In the genomic region with DNA sequence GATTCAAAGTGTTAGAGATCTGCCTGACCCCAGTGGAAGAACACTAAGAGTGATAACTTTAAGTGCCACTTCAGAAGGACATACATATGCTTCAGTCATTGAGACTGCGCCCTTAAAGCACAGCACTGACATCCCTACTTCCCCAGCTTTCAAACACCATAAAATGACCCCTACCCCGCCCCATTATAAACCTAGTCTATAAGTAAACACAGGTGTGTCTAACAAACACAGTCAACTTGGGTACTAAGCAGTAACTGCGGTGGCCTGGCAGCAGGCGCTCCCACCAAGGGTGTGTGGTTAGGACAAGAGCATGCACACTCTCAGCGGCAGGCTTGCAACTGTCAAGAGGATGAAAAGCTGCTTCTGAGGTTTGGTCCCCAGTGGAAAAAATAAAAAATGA, we compare ENCODE assay signal across 21 mouse cellular contexts.
"Had no signal": no experiment of that assay in that cellular context is flagged by ENCODE, and none has a peak within 500 bp of the region (broad histone marks: within the 10 kb centered on the region; RNA-seq: fewer than 3 reads in every experiment).

No protein-coding gene starts in this region.

- ATAC-seq: liver, postnatal 0 days; lung, postnatal 0 days; midbrain, embryonic 13.5 days; midbrain, embryonic 16.5 days had no signal

- H3K4me2 ChIP-seq: limb, embryonic 12.5 days; limb, embryonic 15.5 days; liver, embryonic 11.5 days; lung, embryonic 14.5 days; midbrain, embryonic 13.5 days; neural tube, embryonic 13.5 days had no signal

- H3K27me3 ChIP-seq: limb, embryonic 12.5 days; limb, embryonic 15.5 days; megakaryocyte, embryonic 14.5 days; midbrain, embryonic 13.5 days; neural tube, embryonic 13.5 days had no signal

- H3K27ac ChIP-seq: layer of hippocampus, adult 2 months; left cerebral cortex, adult 2 months; limb, embryonic 12.5 days; limb, embryonic 15.5 days; liver, embryonic 14.5 days; midbrain, embryonic 10.5 days; midbrain, embryonic 13.5 days; neural tube, embryonic 13.5 days had no signal

- H3K36me3 ChIP-seq: limb, embryonic 15.5 days; neural tube, embryonic 13.5 days had no signal

- H3K9ac ChIP-seq: limb, embryonic 12.5 days; limb, embryonic 15.5 days; liver, embryonic 14.5 days; liver, postnatal 0 days; lung, embryonic 14.5 days; midbrain, embryonic 13.5 days; neural tube, embryonic 13.5 days had no signal

- H3K9me3 ChIP-seq: limb, embryonic 12.5 days; limb, embryonic 15.5 days; megakaryocyte, embryonic 14.5 days; midbrain, embryonic 10.5 days; midbrain, embryonic 13.5 days; neural tube, embryonic 13.5 days had no signal

- H3K4me3 ChIP-seq: layer of hippocampus, adult 2 months; left cerebral cortex, adult 2 months; limb, embryonic 12.5 days; limb, embryonic 15.5 days; megakaryocyte, embryonic 14.5 days; midbrain, embryonic 10.5 days; midbrain, embryonic 13.5 days; myocyte; neural tube, embryonic 13.5 days had no signal

- H3K4me1 ChIP-seq: limb, embryonic 12.5 days; limb, embryonic 15.5 days; midbrain, embryonic 10.5 days; midbrain, embryonic 13.5 days; neural tube, embryonic 13.5 days had no signal

- DNase-seq: kidney, adult 18-20 months; kidney, adult 9 months; kidney, postnatal 14 days; kidney, postnatal 4 days; layer of hippocampus, adult 9-11 months; liver, postnatal 0 days; lung, embryonic 14.5 days; thymus, adult 18-20 months had no signal
